Mouse (Mus musculus): ENCODE data around the gene Cdk6.
"Not testable (repeated sequence)": the region's sequence is repeated elsewhere in the genome, so short reads cannot be mapped to it uniquely, and the experiment has no call there.

Gene Cdk6

GRCm38 (mm10) chr5:3420832-3421228 lies 79.5 kb downstream of the Cdk6 start:
- no peak for DNase-seq (ENCODE audit: low spot score in 2 of 2)

DNA sequence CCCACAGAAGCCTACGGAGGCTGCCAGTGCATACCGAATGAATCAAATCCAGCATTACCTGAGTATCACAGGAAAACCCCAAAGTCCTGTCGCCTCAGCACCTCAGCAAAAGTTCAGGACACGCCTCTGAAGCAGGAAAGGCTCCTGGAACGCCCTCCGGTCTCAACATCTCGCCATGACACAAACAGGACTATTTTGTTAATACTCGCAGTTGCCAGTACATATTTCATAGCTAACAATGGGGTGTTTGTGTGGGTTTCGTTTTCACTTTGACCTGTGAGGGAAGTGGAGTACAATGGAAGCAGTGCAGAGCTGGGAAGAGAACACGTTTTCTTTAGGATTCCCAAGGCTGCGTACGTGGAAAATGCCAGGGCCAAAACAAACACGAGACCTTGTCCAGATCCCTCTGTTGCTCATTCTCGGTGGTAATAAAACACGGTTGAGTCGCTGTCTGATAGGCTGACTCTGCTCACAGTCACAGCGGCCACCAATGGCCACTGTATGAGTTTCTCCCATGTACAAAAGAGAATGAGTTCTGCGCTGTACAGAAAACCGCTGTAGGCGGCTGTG lies 91.9 kb downstream of the Cdk6 start:
- DNase-seq (ENCODE audit: low spot score in 2 of 2), result not testable (repeated sequence)

DNA sequence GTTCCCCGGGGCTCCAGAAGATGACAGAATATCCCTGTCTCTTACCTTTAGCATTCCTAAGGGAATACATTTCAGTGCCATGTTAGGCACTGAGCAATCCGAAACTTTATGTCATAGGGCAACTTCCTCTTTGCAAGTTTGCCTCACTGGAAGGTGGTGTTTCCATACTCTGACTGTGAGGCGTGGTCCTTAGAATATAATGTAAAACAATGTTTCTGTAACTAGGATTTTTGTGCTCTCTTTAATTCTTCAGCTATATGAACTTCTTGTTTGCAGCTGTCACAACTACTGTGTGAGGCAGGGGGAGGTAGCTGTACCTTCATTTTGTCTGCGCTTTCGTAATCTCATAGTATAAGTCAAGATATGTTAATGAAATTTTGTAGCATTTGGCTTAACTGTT lies 92.8 kb downstream of the Cdk6 start:
- not testable (repeated sequence) for DNase-seq (ENCODE audit: low spot score in 2 of 2)

- not testable (repeated sequence) for DNase-seq (ENCODE audit: low spot score in 2 of 2)
Measured at GRCm38 (mm10) chr5:3438453-3439003, 97.2 kb downstream of the Cdk6 start.

DNA sequence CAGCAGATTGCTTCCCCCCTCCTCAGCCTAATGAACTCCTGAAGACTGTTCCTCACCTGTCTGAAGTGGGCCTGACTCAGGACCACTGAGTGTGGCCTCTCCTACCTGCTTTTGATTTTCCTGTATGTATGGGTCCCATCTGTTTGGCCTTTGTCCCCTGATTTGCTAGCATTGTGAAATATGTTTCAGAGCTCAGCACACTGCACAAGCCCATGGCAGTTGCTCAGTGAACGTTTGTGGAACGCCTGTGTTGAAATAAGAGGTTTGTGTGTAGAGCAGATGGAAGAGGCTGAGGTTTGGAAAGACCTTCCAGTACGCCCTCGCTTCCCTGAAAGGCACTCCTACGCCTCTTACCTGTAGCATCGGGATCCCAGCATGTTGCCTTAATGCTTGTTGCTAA lies 98.1 kb downstream of the Cdk6 start:
- DNase-seq (ENCODE audit: low spot score in 2 of 2), result not testable (repeated sequence)

- DNase-seq (ENCODE audit: low spot score in 2 of 2), result not testable (repeated sequence)
Measured at GRCm38 (mm10) chr5:3442524-3442923, 101.2 kb downstream of the Cdk6 start.

DNA sequence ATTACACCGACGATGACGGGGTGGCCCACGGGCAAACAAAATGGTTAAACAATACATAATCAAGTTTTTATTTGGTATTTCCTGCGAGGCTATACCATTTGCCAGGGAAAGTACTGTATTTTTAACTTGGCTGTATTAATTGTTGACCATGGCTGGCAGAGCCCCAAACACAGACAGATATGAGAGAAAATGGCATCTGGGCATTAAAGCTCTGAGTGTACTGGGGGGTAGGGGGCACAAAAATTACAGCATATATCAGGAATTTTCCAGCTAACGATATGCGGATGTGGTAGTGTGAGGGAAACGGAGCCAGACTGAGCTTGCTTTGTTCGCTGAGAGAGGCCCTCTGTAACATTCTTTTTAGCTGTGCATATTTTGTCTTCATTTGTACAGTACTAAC lies 109.9 kb downstream of the Cdk6 start:
- not testable (repeated sequence) for DNase-seq (ENCODE audit: low spot score in 2 of 2)

DNA sequence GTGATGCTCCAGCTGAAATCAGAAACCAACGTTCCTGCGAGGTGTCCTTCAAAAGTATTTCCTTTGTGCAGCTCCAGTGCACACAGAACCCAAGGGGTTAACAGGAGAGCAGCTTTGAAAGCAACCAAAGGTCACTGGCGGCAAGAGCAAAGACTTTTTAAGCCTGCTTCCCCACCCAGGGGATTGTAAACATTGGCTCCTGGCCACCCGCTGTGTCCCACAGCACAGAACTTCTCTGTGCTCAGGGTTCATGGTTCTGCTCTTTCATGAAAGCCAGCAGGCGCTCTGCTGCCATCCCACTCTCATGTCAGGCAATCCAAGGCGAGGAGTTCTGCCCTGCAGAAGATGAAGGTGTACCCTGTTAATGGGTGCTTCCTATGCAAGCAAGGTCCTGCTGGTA lies 112.7 kb downstream of the Cdk6 start:
- not testable (repeated sequence) for DNase-seq (ENCODE audit: low spot score in 2 of 2)

DNA sequence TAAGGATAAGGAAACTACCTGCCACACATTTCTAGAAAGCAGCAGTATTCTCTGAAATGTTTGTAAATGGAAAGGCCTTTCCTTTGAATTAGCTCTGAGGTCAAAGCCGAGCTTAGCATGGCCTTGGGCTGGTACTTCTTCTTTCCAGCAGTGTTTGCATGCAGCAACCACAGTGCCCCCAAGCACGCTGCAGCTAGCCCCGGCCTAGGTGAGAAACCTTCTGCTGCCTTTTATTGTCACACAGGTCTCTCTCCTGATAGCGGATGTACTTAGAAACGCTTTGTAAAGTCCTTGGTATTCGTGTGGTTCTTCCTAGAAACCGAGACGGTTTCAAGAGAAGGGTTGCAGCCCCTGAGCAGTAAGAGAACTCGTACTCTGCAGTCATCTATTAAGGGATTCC lies 119.6 kb downstream of the Cdk6 start:
- DNase-seq (ENCODE audit: low spot score in 2 of 2), result no peak

- DNase-seq (ENCODE audit: low spot score in 2 of 2), result no peak
Measured at GRCm38 (mm10) chr5:3461401-3461800, 120.1 kb downstream of the Cdk6 start.

- no peak for DNase-seq (ENCODE audit: low spot score in 2 of 2)
Measured at GRCm38 (mm10) chr5:3462897-3463757, 121.8 kb downstream of the Cdk6 start.

DNA sequence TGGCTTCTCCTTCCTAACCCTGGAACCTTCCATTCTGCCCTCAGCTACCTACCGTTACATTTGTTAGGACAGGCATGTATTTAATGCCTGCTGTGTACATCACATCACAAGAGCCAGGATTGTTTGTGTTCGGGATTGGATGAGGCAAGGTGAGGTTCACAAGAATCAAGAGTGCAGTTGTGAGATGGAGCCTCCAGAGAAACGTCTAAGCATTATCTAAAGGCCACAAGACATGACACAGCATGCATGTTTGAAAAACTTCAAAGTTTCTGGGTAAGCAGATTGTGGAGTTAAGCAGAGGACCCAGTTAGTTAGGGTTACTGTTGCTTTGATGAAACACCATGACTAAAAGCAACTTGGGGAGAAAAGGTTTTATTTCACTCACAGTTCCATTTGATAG lies 122.5 kb downstream of the Cdk6 start:
- no peak for DNase-seq (ENCODE audit: low spot score in 2 of 2)

- no peak for DNase-seq (ENCODE audit: low spot score in 2 of 2)
Measured at GRCm38 (mm10) chr5:3466069-3466877, 125.0 kb downstream of the Cdk6 start.

DNA sequence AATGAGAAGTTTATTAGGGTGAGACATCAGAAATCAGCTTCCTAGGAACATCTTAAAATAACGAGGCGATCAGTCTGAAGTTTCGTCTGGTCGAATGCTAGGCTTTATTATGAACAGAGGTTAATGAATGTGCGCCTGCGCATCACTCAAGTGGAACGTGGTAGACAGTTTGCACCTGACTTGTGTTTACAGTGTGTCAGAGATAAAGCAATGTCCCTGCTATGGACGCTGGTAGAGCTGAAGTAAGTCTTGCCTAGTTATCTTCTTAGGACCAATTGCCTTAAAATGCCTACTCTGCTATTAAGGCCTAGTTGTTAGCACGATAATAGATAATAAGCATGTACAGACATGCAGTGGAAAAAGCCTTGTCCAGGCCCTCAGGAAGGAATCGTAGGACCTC lies 129.6 kb downstream of the Cdk6 start:
- no peak for DNase-seq (ENCODE audit: low spot score in 2 of 2)

GRCm38 (mm10) chr5:3472311-3473156 lies 131.2 kb downstream of the Cdk6 start:
- DNase-seq (ENCODE audit: low spot score in 2 of 2), result no peak

DNA sequence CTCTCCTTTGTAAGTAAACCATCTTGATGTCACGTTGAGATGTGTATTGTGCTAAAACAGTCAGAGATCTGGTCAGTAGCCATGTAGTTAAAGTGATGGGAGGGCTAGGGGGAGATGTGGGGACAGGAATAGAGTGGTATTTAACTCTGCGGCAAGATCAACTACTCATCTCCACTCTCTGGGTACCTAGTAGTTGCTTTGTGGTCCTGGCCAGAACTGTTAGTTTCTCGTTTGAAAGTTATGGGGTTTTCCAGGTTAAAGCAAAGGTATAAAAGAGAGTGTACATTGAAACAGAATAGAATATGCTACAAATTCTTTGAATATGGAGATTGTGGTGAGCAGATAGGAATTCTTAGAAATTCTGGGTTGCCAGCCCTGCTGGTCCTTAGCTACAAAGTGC lies 136.4 kb downstream of the Cdk6 start:
- no peak for DNase-seq (ENCODE audit: low spot score in 2 of 2)

GRCm38 (mm10) chr5:3478216-3478615 lies 136.9 kb downstream of the Cdk6 start:
- DNase-seq (ENCODE audit: low spot score in 2 of 2), result no peak

- DNase-seq (ENCODE audit: low spot score in 2 of 2), result no peak
Measured at GRCm38 (mm10) chr5:3479016-3479795, 137.9 kb downstream of the Cdk6 start.

DNA sequence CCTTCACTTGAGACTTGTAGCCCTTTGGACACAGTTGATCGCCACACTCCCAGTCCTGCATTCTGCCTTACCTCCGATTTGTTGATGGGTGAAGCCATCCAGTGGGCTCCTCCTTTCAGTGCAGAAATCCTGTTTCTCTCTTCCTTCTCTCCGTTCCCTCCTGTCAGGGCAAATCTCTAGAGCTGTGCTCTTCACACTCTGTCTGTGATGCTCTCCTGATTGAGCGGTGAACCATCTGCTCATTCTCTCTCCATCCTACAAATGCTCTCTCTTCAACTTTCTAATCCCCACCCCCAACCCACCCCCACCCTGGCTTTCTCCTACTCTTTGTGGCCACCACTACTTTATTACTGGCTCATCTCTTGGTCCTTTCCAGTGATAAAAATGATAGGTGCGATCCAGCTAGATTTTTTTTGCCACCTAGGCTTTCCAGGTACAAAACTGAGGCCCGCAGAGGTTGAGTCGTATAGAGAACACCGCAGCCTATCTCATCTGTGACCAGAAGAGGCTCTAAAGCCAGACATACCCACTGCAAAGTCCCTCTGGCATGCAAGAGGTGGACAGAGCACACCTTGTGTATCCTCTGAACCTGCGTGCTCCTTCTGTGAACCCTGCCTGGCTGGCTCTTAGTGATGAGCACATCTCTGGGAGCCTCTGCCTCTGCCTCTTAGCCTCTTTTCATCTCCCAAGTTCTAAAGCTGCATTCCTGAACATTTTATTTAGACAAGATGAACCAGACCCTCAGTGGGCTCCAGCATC lies 139.5 kb downstream of the Cdk6 start:
- DNase-seq (ENCODE audit: low spot score in 2 of 2), result no peak

- no peak for DNase-seq (ENCODE audit: low spot score in 2 of 2)
Measured at GRCm38 (mm10) chr5:3482474-3482873, 141.2 kb downstream of the Cdk6 start.

All from frontal cortex, postnatal 10 days (tissue).